Mouse (Mus musculus) hindlimb bud, embryonic 11.5 days (tissue): ENCODE measurements around the gene Rtp4.

Source experiments
- DNase-seq: peaks from one replicate; pipeline ENCODE4 v3.0.0-alpha.2; 2012; ENCODE audit warnings: low read depth, low spot score; ENCODE audit errors: extremely low spot score

The Rtp4 gene

GRCm38 (mm10) chr16:23520235-23520871 is at the start of gene Rtp4, which contains the start of gene Masp1:
Rtp4 (plus strand) TSS chr16:23520291.
Masp1 (minus strand) TSS chr16:23520815.
- no peak for DNase-seq

DNA sequence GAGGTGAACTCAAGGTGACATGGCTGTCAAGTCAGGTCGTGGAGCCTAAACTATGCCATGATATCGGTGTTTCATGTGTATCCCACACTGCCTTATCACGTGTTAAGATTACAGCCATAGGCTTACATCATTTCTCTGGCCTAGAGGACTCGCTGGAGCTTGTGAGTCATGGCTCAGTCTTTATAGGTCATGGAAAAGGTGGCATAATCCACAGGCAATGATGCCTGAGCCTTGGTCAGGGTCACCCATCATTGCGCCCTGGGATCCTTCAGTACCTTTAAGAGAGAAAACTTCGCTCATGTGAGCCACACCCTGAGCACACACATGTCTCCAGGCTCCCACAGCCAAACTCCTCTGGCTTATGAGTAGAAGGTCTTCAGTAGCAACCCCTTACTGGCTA is 48.5 kb upstream of the Rtp4 start:
- no peak for DNase-seq

DNA sequence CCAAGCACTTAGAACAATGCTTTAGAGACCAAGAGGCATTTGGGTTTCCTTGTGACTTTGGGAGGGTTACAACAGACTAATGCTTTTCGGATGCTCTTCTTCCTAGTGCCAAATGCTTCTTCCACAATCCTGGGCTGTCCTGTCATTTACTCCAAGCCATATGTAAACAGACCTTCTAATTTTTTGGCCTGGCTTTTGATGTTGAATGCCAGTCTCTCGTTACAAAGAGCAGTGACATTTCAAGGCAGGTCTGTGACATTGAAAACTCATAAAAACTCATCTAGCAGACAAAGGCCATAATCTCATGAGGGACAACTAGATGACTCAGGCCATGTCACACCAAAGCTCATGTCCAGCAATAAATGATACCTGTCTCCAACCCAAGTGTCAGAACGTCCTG is 48.0 kb upstream of the Rtp4 start:
- no peak for DNase-seq

- no peak for DNase-seq
Observed at GRCm38 (mm10) chr16:23475651-23476050, 44.4 kb upstream of the Rtp4 start.

DNA sequence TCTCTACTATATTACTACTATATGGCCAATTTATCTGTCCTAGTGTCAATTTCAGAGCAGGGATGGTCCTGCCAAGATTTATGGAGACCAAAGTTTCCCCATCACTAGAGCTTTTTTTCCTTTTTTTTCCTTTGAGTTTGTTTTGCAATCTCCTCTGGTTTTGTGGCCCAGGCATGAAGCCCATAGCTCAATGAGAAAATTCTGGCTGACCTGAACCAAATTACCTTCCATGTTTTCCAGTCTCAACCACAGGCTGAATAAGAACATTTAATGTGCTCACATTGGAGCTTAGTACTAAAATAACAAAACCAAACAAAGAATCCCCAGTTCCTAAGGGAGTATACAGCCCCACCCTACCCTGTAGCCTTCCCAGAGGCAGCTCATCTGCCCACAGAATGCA is 43.5 kb upstream of the Rtp4 start:
- DNase-seq = no peak

DNA sequence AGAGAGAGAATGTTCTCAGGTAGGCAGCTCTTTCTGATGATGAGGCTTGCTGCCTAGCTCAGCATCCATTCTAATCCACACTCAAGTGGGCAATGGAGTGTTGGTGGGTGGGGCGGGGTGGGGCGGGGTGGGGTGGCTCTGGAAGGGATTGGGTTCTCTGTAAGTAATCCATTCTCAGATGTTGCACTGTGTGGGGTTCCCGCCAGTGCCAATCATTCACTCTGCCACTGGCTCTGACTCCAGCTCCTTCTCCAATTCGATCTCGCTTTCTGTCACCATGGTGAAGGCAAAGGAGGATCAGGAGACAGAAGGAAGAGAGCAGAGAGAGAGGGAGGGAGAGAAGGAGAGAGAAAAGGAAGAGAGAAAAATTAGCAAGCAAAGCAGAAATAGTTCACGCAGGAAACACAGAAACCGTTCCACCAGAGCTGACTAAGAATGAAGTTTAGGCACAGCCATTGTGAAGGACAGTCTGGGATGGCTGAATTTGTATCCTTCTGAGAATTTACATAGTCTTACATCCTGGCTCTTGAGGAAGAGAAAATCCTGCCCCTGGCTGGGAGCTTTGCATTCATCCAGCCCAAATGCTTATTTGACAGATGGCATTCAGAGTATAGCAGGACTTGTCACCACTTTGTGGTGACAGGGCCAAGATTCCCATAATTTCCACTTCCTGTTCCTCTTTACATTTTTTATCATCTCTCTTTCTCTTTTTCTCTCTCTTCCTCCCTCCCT is 40.1 kb upstream of the Rtp4 start:
- DNase-seq = no peak

DNA sequence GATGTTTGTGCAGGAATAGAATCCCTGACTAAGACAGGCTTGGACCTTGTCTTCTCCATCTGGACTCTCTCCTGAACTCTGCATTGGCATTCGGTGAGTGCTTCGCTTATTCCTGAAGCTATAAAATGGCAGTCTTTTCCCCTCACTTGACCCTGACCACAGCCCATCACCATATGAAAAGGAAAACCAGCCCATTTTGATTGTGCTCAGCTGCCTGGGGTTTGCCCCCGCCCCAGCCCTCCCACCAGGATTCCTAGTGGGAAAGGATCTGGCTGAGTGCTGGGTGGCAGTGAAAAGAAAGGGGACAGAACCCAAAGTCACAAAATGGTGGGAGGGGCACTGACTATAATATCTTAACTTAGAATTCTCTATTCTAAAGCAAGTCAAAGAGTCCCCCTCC is 37.9 kb upstream of the Rtp4 start:
- DNase-seq = no peak

DNA sequence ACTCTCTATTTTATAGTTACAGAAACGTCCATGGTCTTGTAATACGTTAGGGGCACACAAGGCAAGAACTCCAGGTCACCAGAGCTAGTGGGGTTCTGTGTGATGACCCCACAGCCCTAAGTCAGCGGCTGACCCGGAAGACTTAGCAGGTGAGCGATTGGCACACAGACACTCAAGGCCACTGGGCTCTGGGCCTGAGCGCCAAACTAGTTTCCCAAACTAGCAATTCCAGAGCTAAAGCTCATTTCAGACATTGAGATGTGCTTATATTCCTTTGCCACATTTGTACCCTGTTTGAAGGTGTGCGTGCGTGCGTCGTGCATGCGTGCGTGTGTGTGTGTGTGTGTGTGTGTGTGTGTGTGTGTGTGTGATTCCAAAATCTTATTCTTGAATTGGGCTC is 37.2 kb upstream of the Rtp4 start:
- no peak for DNase-seq

DNA sequence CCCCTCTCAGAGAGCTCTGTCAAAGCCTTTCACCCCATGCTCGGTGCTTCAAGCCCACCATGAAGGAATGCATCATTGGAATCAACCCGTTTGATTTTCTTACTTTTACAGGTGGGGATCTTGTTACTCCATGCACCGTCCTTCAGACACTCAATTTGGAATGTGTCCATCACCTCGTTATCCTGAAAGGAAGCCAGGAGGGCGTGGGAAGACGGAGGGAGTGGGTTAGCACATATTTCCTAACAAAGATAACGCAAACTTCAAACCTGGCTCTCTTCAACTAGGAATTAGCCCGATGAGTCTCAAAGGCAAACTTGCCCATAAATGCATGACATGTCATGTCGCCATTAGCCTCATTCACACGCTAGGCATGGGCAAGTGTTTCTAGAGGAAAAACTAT is 36.8 kb upstream of the Rtp4 start:
- DNase-seq = no peak

GRCm38 (mm10) chr16:23492783-23493182 is 27.3 kb upstream of the Rtp4 start:
- DNase-seq = no peak

DNA sequence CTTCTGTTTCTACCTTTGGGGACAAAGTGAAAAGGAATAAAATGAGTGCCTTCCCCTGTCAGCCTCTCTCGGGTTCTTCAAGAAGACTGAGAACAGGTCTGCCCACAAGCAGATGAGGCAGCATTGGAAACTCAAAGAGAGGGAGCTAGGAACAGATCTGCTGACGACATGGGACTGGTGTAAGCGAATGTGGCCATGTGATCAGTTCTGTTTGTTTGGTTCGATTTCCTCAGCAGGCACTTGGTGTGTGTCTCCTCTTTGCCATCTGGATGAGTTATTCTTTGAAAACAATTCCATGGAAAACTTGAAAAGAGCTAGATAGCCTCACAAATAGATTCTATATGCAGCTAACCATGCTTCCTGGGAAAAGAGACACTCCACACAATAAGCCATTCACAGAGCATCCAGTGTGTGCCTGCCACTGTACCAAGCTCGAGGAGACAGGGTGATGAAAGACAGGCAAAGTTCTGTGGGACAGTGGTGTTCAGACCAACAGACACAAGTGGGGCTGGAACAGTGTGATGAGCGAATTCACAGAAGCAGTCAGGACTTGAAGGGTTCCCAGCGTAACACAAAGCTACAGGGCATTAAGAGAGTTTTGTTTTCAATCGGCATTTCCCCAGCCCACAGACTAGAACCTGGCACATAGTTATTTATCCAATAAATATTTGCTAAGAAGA is 23.7 kb upstream of the Rtp4 start:
- DNase-seq = no peak

GRCm38 (mm10) chr16:23497440-23497839 is 22.7 kb upstream of the Rtp4 start:
- no peak for DNase-seq

DNA sequence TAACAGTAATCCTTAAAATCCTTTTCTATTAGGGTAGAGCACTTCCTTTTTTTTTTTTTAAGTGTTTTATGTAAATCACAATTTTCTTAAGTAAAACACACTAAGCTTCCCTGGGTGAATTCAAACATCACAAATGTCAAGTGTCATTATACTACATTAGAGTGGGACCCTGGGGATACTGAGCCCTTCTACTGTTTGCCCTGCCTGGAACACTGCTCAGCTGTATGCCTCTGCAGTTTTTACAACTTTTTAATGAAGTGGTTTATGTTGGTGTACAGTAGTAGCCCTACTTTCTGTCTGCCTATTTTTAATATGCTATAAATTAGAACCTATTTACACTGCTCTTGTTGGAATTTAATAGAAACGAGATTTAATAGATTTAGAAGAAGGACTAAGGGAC is 22.2 kb upstream of the Rtp4 start:
- no peak for DNase-seq

DNA sequence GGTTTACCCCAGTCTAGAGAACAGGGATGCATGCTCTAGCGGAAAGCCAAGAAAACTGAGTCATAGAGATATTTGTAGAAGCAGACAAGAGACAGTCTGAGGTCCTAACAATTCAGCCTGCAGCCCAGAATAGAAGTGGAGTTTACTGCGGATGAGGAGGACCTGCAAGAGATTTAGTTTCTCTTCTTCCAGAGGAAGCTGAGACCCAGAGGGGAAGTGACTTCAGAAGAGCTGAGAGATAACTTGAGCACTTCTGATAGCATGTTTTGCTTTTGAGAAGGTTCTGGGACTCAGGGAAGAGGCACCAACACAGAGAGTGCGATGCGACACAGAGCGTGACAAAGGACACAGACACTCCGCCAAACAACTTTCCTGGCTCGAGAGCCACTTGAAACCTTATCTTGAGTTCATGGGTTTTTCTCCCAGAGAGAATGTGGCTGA is 21.4 kb upstream of the Rtp4 start:
- no peak for DNase-seq

- no peak for DNase-seq
Observed at GRCm38 (mm10) chr16:23500558-23500957, 19.5 kb upstream of the Rtp4 start.

DNA sequence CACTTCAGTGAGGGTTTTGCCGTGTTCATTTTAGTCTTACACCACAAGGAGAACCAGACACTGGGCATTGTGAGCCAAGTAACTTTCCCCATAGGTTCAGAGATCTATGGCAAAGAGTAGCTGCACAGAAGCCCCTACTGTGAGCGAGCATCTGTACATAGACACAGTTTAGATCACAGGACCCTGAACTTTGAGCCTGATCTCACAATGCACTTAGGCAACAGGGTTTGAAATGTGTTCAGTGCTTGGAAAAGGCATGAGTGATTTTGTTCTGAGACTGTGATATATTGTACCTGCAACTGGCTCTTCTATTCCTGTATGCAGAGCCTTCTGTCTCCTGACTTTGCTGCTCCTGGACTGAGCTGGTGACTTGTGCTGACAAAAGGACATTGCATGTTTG is 18.8 kb upstream of the Rtp4 start:
- DNase-seq = no peak

GRCm38 (mm10) chr16:23502478-23502877 is 17.6 kb upstream of the Rtp4 start:
- DNase-seq = no peak

DNA sequence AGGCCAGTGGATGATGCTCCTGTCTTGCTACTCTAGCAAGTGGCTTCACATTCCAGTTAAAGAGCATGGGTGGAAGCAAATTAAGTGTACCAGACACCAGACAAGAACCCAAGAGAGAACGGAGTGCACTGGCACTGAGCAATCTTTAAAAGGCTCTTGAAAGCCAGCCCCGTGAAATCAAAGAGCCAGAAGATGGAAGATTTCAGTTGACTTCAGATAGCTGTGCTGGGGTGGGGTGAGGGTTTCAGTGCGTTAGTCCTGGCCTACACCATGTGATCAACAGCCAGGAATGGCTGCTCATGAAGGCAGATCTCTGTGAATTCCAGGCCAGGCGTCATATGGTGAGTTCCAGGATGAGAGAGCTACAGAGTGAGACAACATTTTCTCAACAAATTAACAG is 16.7 kb upstream of the Rtp4 start:
- no peak for DNase-seq

DNA sequence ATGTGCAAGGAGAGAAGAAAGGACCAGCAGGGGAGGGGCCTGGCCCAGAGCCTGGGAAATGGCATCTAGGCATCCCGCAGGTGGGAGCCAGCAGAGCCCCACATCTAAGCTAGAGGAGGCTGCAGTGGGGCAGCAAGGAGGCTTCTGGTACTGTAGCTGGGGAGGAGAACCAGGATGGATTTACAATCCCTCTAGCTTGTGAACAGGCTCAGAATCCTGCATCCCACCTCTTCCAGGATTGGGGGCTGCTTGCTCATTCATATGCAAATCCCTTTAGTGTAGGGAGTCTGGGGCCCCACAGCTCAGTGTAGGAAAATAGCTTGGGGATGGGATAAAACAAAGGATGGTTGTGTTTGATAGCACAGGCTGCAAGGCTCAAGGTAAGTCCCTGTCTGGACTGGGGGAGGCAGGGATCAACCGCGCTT is 15.8 kb upstream of the Rtp4 start:
- DNase-seq = no peak

- DNase-seq = no peak
Observed at GRCm38 (mm10) chr16:23505904-23506687, 14.0 kb upstream of the Rtp4 start.

DNA sequence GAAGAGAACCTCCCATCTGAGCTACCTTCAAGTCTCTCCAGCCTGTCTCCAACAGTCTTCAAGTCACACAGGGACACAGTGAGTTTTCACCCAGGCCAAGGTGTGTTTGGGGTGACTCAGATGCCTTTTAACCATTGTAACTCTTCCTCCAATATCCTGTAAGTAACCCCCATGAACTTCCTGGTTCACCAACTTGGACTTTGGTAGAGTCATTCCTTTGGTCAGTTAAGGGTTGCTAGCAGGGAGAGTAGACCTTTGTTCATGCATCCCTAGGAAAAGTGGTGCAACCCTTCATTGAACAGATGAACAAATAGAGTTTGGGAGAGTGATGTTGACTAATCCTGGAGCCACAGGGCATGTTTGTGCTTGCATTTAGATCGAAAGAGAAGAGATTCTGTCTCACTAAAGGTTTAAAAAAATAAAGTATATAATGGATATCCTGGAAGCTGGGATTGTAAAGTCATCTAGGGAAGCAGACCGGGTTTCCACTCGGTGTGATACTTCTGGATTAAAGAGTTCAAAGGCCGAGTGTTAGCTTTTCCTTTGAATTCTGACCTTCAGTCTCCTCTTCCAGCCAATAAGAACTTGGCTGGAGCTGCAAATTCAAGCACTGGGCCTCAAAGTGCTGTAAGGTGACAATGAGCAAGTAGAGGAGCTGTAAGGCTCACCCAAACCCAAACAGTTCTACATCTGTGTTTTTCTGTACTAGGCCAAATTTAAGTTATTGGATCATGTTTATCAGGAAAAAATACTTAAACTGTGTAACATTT is 8.7 kb upstream of the Rtp4 start:
- no peak for DNase-seq
